Mouse (Mus musculus) hindbrain, embryonic 15.5 days (tissue): ENCODE data around the gene Gabarap. TPM values are rescaled to one million over a fixed set of nuclear protein-coding genes. Genes with fewer than 3 reads are reported as not detected.

ENCODE experiments used
- ATAC-seq: fragments of 200-750 bp; cut with Nextera tagmentation; 2 replicates; pipeline ENCODE4 v1.8.0; 2017; ENCODE audit warnings: low read depth, moderate number of reproducible peaks, moderate TSS enrichment; ENCODE audit not compliant: low FRiP score
- H3K27ac ChIP-seq: fragments of 300-500 bp; sonication (generic); replicated peaks from 2 replicates; pipeline ENCODE4 v1.5.1; 2015; ENCODE audit warnings: mild to moderate bottlenecking, inconsistent platforms
- H3K27me3 ChIP-seq: fragments of 300-500 bp; sonication (generic); 2 replicates; pipeline ENCODE4 v1.6.1; 2015; ENCODE audit warnings: control low read depth, inconsistent platforms
- H3K36me3 ChIP-seq: fragments of 300-500 bp; sonication (generic); 2 replicates; pipeline ENCODE4 v1.6.1; 2015; ENCODE audit warnings: control low read depth, inconsistent platforms
- H3K4me1 ChIP-seq: fragments of 300-500 bp; sonication (generic); replicated peaks from 2 replicates; pipeline ENCODE4 v1.6.1; 2015; ENCODE audit warnings: control low read depth, inconsistent platforms
- H3K4me2 ChIP-seq: fragments of 300-500 bp; sonication (generic); 2 replicates; pipeline ENCODE4 v1.6.1; 2015; ENCODE audit warnings: moderate library complexity, mild to moderate bottlenecking, inconsistent platforms
- H3K4me3 ChIP-seq: fragments of 300-500 bp; sonication (generic); 2 replicates; pipeline ENCODE4 v1.5.1; 2015; ENCODE audit warnings: mild to moderate bottlenecking, inconsistent platforms
- H3K9ac ChIP-seq: fragments of 300-500 bp; sonication (generic); 2 replicates; pipeline ENCODE4 v1.6.1; 2015; ENCODE audit warnings: inconsistent platforms
- H3K9me3 ChIP-seq: fragments of 300-500 bp; sonication (generic); 2 replicates; pipeline ENCODE4 v1.6.1; 2016; ENCODE audit warnings: control low read depth, inconsistent platforms
- WGBS: fragments of 180-500 bp; shearing (Covaris S2); methylation state at CpG from one replicate; pipeline ENCODE4 v1.1.7; 2015; 5-methylcytosine and 5-hydroxymethylcytosine counted together
- polyA plus RNA-seq: library from polyadenylated mRNA; unstranded; fragments of >200 nt; fragmentation: Nextera tagmentation; extraction: Ambion mirVana; gene quantifications from 2 replicates; pipeline ENCODE4 v1.2.1, GENCODE M21; 2015

The Gabarap gene
- polyA plus RNA-seq, 1 experiment from 2014 or later: 571 TPM

DNA sequence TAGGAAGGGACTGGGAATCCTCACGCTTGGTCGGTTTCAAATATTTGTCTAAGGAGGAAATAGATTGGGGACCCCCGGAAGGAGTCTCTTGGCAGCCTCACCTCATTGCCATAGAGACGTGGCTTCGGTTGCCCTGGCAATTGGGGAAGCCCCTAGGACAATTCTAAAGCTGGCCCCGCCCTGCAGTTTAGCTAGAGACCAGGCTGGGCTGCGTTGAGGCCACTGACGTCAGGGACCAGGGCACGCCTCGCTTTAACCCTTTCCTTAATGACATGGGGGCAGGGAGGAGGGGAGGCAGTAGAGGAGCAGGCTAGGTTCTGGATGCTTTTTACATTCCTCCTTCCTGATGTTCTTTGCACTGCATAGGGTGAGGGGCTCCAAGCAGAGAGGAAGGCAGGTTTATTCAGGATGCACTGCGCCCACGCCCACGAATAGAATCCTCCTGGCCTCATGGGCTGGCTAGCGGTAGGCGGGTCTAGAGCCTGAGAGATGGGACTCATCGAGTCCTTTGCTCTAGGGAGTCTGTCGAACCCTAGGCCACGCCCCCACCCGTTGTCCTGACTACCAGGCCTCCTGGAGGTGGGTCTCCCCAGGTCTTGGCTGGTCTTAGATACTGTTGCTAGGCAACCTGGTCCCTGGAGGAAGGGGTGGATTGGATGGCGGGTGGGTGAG lies 38.3 kb downstream of the Gabarap start:
- Histone ChIP-seq H3K36me3 (peaks cover 30% of the 10 kb centered on the region), H3K9ac (peak overlapping the region; percentile 50), H3K27ac (peak overlapping the region; percentile 96), H3K4me1 (peaks cover 66% of the 10 kb centered on the region), H3K9me3 (no peaks in the 10 kb centered on the region), H3K27me3 (no peaks in the 10 kb centered on the region), H3K4me3 (peak overlapping the region; percentile 37), H3K4me2 (peak overlapping the region; percentile 66)
- WGBS: under 1% methylated on average over 20 of the region's 20 CpGs
- ATAC-seq: peak; percentile 93

DNA sequence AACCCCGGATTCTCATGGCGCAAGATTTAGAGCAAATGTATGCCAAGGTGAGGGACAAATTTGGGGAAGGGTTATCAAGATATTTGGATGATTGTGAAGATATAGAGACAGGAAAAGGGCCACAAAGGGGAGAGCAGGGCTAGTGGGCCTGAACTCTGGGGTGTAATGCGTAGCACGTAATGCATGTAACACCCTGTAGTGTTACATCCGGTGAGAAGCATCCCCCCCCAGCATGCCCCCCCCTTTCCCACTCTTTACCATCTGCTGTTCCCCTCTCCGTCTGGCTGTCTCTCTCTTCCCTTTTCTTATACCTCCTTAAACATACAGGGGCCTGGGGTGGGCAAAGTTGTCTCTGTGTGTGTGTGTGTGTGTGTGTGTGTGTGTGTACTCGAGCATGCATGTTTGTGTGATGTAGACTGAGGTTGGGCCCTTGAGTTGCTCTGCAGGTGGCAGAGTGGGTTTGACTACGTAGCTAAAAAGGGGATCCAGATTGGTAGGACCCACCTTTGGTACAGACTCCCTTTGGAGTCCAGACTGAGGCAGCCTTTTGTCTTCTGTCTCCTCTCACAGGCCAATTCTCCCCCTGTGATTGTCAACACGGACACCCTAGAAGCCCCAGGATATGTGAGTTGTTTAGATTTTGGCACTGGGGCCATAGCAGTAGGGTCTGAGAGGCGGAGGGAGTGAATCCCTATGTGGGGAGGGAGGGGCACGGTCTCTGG lies 39.0 kb downstream of the Gabarap start:
- H3K27ac ChIP-seq: peak overlapping the region; percentile 96
- no peaks in the 10 kb centered on the region for H3K9me3 ChIP-seq
- peaks cover 33% of the 10 kb centered on the region for H3K36me3 ChIP-seq
- H3K4me1 ChIP-seq: peaks cover 58% of the 10 kb centered on the region
- WGBS: 18% methylated on average over 11 of the region's 11 CpGs
- peak overlapping the region; percentile 37 for H3K4me3 ChIP-seq
- peak overlapping the region; percentile 50 for H3K9ac ChIP-seq
- peak; percentile 27 for ATAC-seq
- H3K27me3 ChIP-seq: no peaks in the 10 kb centered on the region
- peak overlapping the region; percentile 66 for H3K4me2 ChIP-seq

DNA sequence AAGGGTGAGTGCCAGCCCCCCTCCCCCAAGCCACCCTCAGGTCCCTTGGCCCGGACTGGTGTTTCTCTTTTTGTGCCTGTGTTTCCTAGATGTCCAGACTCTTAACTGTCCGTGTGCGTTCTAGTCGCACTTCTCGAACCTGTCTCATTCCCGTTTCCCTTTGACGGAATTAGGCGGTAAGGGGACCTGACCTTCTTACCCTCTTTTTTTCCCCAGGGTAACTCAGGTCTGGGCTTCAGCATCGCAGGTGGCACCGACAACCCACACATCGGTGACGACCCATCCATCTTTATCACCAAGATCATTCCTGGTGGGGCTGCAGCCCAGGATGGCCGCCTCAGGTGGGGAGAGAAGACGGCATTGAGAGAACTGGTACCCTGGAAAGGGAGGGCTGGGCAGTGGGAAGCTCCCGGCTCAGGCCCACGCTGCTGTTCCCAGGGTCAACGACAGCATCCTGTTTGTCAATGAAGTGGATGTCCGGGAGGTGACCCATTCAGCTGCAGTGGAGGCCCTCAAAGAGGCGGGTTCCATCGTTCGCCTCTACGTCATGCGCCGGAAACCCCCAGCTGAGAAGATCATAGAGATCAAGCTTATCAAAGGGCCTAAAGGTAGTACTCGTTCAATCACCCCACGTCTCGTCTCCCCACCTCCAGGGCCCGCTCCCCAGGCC lies 39.8 kb downstream of the Gabarap start:
- 84% methylated on average over 28 of the region's 28 CpGs for WGBS
- ATAC-seq: no peak
- Histone ChIP-seq H3K27me3 (no peaks in the 10 kb centered on the region), H3K4me2 (peak overlapping the region; percentile 66), H3K4me3 (no peak overlapping the region), H3K4me1 (peaks cover 50% of the 10 kb centered on the region), H3K9me3 (no peaks in the 10 kb centered on the region), H3K9ac (peak overlapping the region; percentile 50; the same call in 1 of the 2 replicates), H3K27ac (peak overlapping the region; percentile 96), H3K36me3 (peaks cover 33% of the 10 kb centered on the region)

DNA sequence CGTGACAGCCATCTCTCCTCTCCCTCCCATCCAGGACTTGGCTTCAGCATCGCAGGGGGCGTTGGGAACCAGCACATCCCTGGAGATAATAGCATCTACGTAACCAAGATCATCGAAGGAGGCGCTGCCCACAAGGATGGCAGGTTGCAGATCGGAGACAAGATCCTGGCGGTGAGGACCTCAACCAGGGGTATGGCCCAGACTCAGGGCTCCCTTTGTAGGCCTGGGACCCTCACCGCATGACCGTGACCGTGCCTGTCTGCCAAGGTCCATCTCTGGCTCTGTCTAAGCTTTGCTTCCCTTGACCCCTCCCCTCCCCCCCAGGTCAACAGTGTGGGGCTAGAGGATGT lies 40.4 kb downstream of the Gabarap start:
- no peaks in the 10 kb centered on the region for H3K9me3 ChIP-seq
- no peaks in the 10 kb centered on the region for H3K27me3 ChIP-seq
- H3K36me3 ChIP-seq: peaks cover 33% of the 10 kb centered on the region
- H3K4me3 ChIP-seq: no peak overlapping the region
- no peak overlapping the region for H3K4me2 ChIP-seq
- 95% methylated on average over 11 of the region's 11 CpGs for whole genome bisulfite sequencing
- H3K27ac ChIP-seq: 0 out of 2 replicates have a peak overlapping the region, but pooled peaks have one; percentile 25
- H3K4me1 ChIP-seq: peaks cover 45% of the 10 kb centered on the region
- H3K9ac ChIP-seq: no peak overlapping the region
- ATAC-seq: no peak

DNA sequence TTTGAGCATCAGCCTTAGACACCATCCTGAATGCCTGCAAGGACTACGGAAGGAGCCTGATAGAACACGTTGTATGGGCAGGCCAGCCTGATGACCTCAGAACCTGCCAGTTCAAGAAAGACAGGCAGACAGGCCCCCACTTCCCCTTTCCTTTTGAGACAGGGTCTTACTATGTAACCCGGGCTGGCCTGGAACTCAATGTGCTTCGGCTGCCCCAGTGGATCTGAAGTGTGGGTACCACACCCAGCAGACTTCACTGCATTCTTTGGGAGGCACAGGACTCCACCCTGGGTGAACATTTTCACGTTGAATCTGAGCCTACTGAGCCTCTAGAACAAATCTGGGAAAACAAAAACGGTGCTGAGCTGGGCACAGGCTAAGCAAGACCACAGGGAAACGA lies 47.2 kb downstream of the Gabarap start:
- ATAC-seq: no peak
- Histone ChIP-seq H3K9ac (no peak overlapping the region), H3K27ac (no peak overlapping the region), H3K9me3 (no peaks in the 10 kb centered on the region), H3K4me3 (no peak overlapping the region), H3K27me3 (no peaks in the 10 kb centered on the region), H3K4me2 (no peak overlapping the region), H3K4me1 (no peaks in the 10 kb centered on the region), H3K36me3 (peaks cover 45% of the 10 kb centered on the region)
- 83% methylated on average over 7 of the region's 7 CpGs for WGBS

DNA sequence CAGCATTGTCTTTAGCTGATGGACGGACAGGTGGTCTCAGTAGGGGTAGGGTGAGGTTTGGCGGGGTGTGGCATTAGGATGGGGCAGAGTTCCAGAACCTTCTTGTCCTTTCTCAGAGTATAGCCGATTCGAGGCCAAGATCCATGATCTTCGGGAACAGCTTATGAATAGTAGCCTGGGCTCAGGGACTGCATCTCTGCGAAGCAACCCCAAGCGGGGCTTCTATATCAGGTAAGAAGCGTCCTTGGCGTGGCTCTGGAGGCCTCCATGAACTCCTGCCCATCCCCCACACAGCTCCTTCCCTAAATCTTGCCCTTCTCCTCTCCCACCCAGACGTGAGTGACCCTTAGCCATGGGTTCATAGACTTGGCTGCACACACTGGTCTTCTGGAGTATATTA lies 48.7 kb downstream of the Gabarap start:
- Histone ChIP-seq H3K4me2 (no peak overlapping the region), H3K4me1 (no peaks in the 10 kb centered on the region), H3K27ac (no peak overlapping the region), H3K4me3 (no peak overlapping the region), H3K27me3 (no peaks in the 10 kb centered on the region), H3K9me3 (no peaks in the 10 kb centered on the region), H3K36me3 (peaks cover 46% of the 10 kb centered on the region), H3K9ac (no peak overlapping the region)
- ATAC-seq: no peak
- 95% methylated on average over 10 of the region's 10 CpGs for WGBS

DNA sequence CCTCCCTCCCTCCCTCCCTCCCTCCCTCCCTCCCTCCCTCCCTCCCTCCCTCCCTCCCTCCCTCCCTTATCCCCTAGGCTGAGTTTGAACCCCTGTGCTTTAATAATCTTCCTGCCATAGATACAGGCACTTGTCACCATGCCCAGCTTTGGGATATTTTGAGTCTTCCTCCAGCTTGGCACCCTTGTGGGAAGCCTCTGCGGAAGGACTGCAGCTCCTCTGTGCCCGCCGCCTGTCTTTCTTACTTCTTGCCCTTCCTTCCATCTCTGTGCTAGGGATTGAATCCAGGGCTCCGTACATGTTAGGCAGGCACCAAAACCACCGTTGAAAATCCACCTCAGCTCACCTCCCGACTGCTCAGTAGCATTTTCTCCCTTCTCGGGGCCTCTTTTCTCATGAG lies 49.2 kb downstream of the Gabarap start:
- H3K9ac ChIP-seq: no peak overlapping the region
- H3K27me3 ChIP-seq: no peaks in the 10 kb centered on the region
- peaks cover 50% of the 10 kb centered on the region for H3K36me3 ChIP-seq
- H3K4me3 ChIP-seq: no peak overlapping the region
- H3K4me1 ChIP-seq: no peaks in the 10 kb centered on the region
- no peaks in the 10 kb centered on the region for H3K9me3 ChIP-seq
- no peak overlapping the region for H3K4me2 ChIP-seq
- H3K27ac ChIP-seq: no peak overlapping the region
- WGBS: 92% methylated on average over 7 of the region's 7 CpGs
- ATAC-seq: no peak

DNA sequence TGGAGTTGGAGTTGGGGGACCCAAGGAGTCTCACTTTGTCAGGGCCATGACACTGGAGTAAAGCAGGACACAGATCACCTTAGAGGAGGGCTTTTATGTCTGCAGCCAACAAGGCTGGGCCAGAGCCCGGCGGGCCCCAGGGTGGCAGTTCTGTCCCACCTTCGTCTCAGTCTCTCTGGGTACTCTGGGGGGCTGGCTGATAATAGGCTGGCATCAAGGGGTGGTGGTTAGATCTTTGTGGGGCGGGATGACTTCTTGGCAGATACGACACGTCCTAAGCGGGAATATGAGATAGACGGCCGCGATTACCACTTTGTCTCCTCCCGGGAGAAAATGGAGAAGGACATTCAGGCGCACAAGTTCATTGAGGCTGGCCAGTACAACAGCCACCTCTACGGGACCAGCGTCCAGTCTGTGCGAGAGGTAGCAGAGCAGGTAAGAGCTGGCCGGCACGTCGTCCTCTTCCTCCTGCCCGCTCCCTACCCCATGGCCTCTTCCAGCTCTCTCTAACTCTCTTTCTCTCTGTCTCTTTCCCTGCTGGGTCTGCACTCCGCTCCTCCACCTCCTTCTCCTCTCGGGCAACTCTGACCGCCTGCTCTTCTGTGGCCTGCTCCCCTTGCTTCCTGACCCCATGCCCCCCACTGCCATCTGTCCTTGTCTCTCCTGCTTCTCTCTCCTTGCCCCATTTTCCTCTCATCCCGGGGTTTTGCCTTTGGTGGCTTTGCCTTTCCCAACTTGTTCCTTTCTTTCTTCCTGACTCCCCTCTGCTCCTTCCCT lies 51.6 kb downstream of the Gabarap start:
- H3K9ac ChIP-seq: no peak overlapping the region
- H3K4me2 ChIP-seq: no peak overlapping the region
- H3K36me3 ChIP-seq: peaks cover 57% of the 10 kb centered on the region
- no peak overlapping the region for H3K4me3 ChIP-seq
- H3K4me1 ChIP-seq: no peaks in the 10 kb centered on the region
- H3K27me3 ChIP-seq: no peaks in the 10 kb centered on the region
- H3K9me3 ChIP-seq: no peaks in the 10 kb centered on the region
- H3K27ac ChIP-seq: no peak overlapping the region
- 86% methylated on average over 23 of the region's 23 CpGs for WGBS
- no peak for ATAC-seq

DNA sequence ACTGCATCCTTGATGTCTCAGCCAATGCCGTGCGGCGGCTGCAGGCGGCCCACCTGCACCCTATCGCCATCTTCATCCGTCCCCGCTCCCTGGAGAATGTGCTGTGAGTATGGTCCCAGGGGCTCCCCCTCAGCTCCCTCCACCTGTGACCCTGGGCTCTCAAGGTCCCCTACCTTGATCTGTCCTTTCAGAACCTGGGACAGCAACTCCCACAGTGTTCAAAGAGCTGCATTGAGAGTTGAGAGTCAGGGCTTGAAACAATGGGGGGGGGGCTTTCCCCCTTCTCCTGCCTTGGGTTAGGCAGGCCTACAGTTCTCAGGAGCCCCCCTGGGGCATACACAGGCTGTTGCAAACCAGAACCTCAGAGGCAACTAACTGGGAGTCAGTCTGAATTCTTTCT lies 52.7 kb downstream of the Gabarap start:
- Histone ChIP-seq H3K27me3 (no peaks in the 10 kb centered on the region), H3K4me3 (no peak overlapping the region), H3K9me3 (no peaks in the 10 kb centered on the region), H3K4me1 (no peaks in the 10 kb centered on the region), H3K27ac (no peak overlapping the region), H3K4me2 (no peak overlapping the region), H3K36me3 (peaks cover 53% of the 10 kb centered on the region), H3K9ac (no peak overlapping the region)
- WGBS: 75% methylated on average over 7 of the region's 7 CpGs
- ATAC-seq: no peak
